Mouse (Mus musculus) CH12.LX (cell line): ENCODE measurements around the gene Man2a1. TPM values are rescaled to one million over a fixed set of nuclear protein-coding genes. Genes with fewer than 3 reads are reported as not detected.

Experiments used
- DNase-seq: peaks from one replicate; pipeline ENCODE4 v3.0.0-alpha.2; 2013; ENCODE audit errors: extremely low read depth
- H3K27ac ChIP-seq: 2 replicates; pipeline ENCODE4 v1.5.1; 2012; ENCODE audit warnings: low read depth, mild to moderate bottlenecking, control low read depth, moderate library complexity; ENCODE audit not compliant: insufficient read depth
- H3K27me3 ChIP-seq: replicated peaks from 2 replicates; pipeline ENCODE3; 2012; ENCODE audit warnings: inconsistent platforms
- H3K36me3 ChIP-seq, 2 experiments: replicated peaks in 1 of 2; 2 replicates each; pipeline versions ENCODE3 to v1.6.1; 2012; ENCODE audit warnings: inconsistent platforms in 1 of 2, low read length in 1 of 2, mild to moderate bottlenecking in 1 of 2, mixed read lengths in 1 of 2, moderate library complexity in 1 of 2; ENCODE audit not compliant: control insufficient read depth in 1 of 2, insufficient read depth in 1 of 2
- H3K4me1 ChIP-seq, 2 experiments: 2 replicates each; pipeline ENCODE4 v1.6.1; 2012; ENCODE audit warnings: inconsistent platforms in 1 of 2, moderate library complexity in 1 of 2; ENCODE audit not compliant: insufficient read depth in 2 of 2, control insufficient read depth in 1 of 2
- H3K4me2 ChIP-seq: 2 replicates; pipeline ENCODE4 v1.6.1; 2012; ENCODE audit warnings: low read depth, mild to moderate bottlenecking, control low read depth; ENCODE audit not compliant: poor library complexity, insufficient read depth, severe bottlenecking
- H3K4me3 ChIP-seq, 3 experiments: fragments of 150-350 bp in 1 of 3; sonication (generic) in 1 of 3; replicated peaks in 1 of 3; 2 replicates each; pipeline versions ENCODE3 to v1.5.1; 2011 to 2012; ENCODE audit warnings: low read depth in 2 of 3, low read length in 2 of 3, mild to moderate bottlenecking in 2 of 3, moderate library complexity in 2 of 3, control low read depth in 1 of 3, improper control_type of control experiment in 1 of 3, inconsistent platforms in 1 of 3, mixed read lengths in 1 of 3; ENCODE audit not compliant: poor library complexity in 1 of 3
- H3K79me2 ChIP-seq: replicated peaks from 2 replicates; pipeline ENCODE4 v1.6.1; 2012; ENCODE audit warnings: mild to moderate bottlenecking, moderate library complexity; ENCODE audit not compliant: control insufficient read depth, poor library complexity, insufficient read depth, severe bottlenecking; ENCODE audit errors: extremely low read depth
- H3K9ac ChIP-seq: 2 replicates; pipeline ENCODE4 v1.6.1; 2012; ENCODE audit warnings: low read depth, mild to moderate bottlenecking, control low read depth, moderate library complexity; ENCODE audit not compliant: insufficient read depth
- H3K9me3 ChIP-seq: replicated peaks from 2 replicates; pipeline ENCODE3; 2012; ENCODE audit warnings: low read length, inconsistent platforms, mixed read lengths
- BHLHE40 ChIP-seq: IDR thresholded peaks from 2 replicates; pipeline ENCODE4 v1.6.1; 2011; ENCODE audit warnings: mild to moderate bottlenecking, low read depth, low read length, improper control_type of control experiment
- CHD1 ChIP-seq: IDR thresholded peaks from 2 replicates; pipeline ENCODE4 v1.6.1; 2012; ENCODE audit warnings: low read depth, low read length, improper control_type of control experiment, inconsistent platforms
- CHD2 ChIP-seq: IDR thresholded peaks from 2 replicates; pipeline ENCODE4 v1.6.1; 2011; ENCODE audit warnings: low read length, improper control_type of control experiment
- CTCF ChIP-seq, 2 experiments: IDR thresholded peaks in 1 of 2; conservative IDR thresholded peaks in 1 of 2; 2 replicates each; pipeline ENCODE4 v1.5.1; 2011 to 2012; ENCODE audit warnings: low read depth in 2 of 2, low read length in 2 of 2, improper control_type of control experiment in 1 of 2, inconsistent platforms in 1 of 2, mild to moderate bottlenecking in 1 of 2, moderate library complexity in 1 of 2
- E2F4 ChIP-seq: IDR thresholded peaks from 2 replicates; pipeline ENCODE4 v1.6.1; 2011; ENCODE audit warnings: low read depth, low read length, improper control_type of control experiment; ENCODE audit not compliant: insufficient replicate concordance
- ELF1 ChIP-seq: IDR thresholded peaks from 2 replicates; pipeline ENCODE4 v1.6.1; 2014; ENCODE audit warnings: low read depth, mild to moderate bottlenecking, inconsistent platforms, low read length, improper control_type of control experiment
- EP300 ChIP-seq: IDR thresholded peaks from 2 replicates; pipeline ENCODE4 v1.6.1; 2011; ENCODE audit warnings: low read length, improper control_type of control experiment
- ETS1 ChIP-seq: conservative IDR thresholded peaks from 2 replicates; pipeline ENCODE4 v1.6.1; 2012; ENCODE audit warnings: low read depth, mild to moderate bottlenecking, inconsistent platforms, low read length, improper control_type of control experiment, moderate library complexity
- GABPA ChIP-seq: IDR thresholded peaks from 2 replicates; pipeline ENCODE4 v1.6.1; 2012; ENCODE audit warnings: low read depth, low read length, improper control_type of control experiment, inconsistent platforms; ENCODE audit not compliant: insufficient replicate concordance
- HCFC1 ChIP-seq: IDR thresholded peaks from 2 replicates; pipeline ENCODE4 v1.6.1; 2012; ENCODE audit warnings: low read depth, mild to moderate bottlenecking, inconsistent platforms, low read length, improper control_type of control experiment
- IRF4 ChIP-seq: IDR thresholded peaks from 2 replicates; pipeline ENCODE4 v1.6.1; 2014; ENCODE audit warnings: low read depth, mild to moderate bottlenecking, inconsistent platforms, low read length, improper control_type of control experiment
- JUN ChIP-seq: IDR thresholded peaks from 2 replicates; pipeline ENCODE4 v1.6.1; 2011; ENCODE audit warnings: low read depth, mild to moderate bottlenecking, low read length, improper control_type of control experiment, moderate library complexity; ENCODE audit not compliant: insufficient read depth
- JUND ChIP-seq: conservative IDR thresholded peaks from 2 replicates; pipeline ENCODE4 v1.6.1; 2011; ENCODE audit warnings: low read depth, low read length, improper control_type of control experiment
- KAT2A ChIP-seq: IDR thresholded peaks from 2 replicates; pipeline ENCODE4 v1.6.1; 2012; ENCODE audit warnings: low read length, improper control_type of control experiment, inconsistent platforms; ENCODE audit not compliant: insufficient replicate concordance
- MAFK ChIP-seq: IDR thresholded peaks from 2 replicates; pipeline ENCODE4 v1.6.1; 2011; ENCODE audit warnings: low read length, improper control_type of control experiment; ENCODE audit not compliant: insufficient replicate concordance
- MAX ChIP-seq: IDR thresholded peaks from 2 replicates; pipeline ENCODE4 v1.6.1; 2011; ENCODE audit warnings: low read length, improper control_type of control experiment
- MAZ ChIP-seq: IDR thresholded peaks from 2 replicates; pipeline ENCODE4 v1.6.1; 2012; ENCODE audit warnings: low read depth, mild to moderate bottlenecking, inconsistent platforms, low read length, improper control_type of control experiment, moderate library complexity
- MEF2A ChIP-seq: IDR thresholded peaks from 2 replicates; pipeline ENCODE4 v1.6.1; 2014; ENCODE audit warnings: low read depth, mild to moderate bottlenecking, inconsistent platforms, low read length, improper control_type of control experiment, borderline replicate concordance
- MXI1 ChIP-seq: IDR thresholded peaks from 2 replicates; pipeline ENCODE4 v1.6.1; 2011; ENCODE audit warnings: mild to moderate bottlenecking, low read depth, low read length, improper control_type of control experiment
- MYC ChIP-seq: IDR thresholded peaks from 2 replicates; pipeline ENCODE4 v1.6.1; 2011; ENCODE audit warnings: low read depth, mild to moderate bottlenecking, improper control_type of control experiment, low read length
- NELFE ChIP-seq: IDR thresholded peaks from 2 replicates; pipeline ENCODE4 v1.6.1; 2011; ENCODE audit warnings: low read depth, low read length, improper control_type of control experiment
- NRF1 ChIP-seq: IDR thresholded peaks from 2 replicates; pipeline ENCODE4 v1.6.1; 2014; ENCODE audit warnings: low read depth, mild to moderate bottlenecking, inconsistent platforms, low read length, improper control_type of control experiment, moderate library complexity
- PAX5 ChIP-seq: IDR thresholded peaks from 2 replicates; pipeline ENCODE4 v1.6.1; 2012; ENCODE audit warnings: low read length, inconsistent platforms, mixed read lengths
- POLR2A ChIP-seq: IDR thresholded peaks from 2 replicates; pipeline ENCODE4 v1.6.1; 2011; ENCODE audit warnings: low read depth, mild to moderate bottlenecking, improper control_type of control experiment, low read length
- POLR2AphosphoS2 ChIP-seq: IDR thresholded peaks from 2 replicates; pipeline ENCODE4 v1.6.1; 2011; ENCODE audit warnings: low read depth, low read length, improper control_type of control experiment
- RAD21 ChIP-seq: IDR thresholded peaks from 2 replicates; pipeline ENCODE4 v1.6.1; 2011; ENCODE audit warnings: low read depth, mild to moderate bottlenecking, low read length, improper control_type of control experiment, moderate library complexity
- RCOR1 ChIP-seq: conservative IDR thresholded peaks from 2 replicates; pipeline ENCODE4 v1.6.1; 2012; ENCODE audit warnings: low read depth, mild to moderate bottlenecking, inconsistent platforms, low read length, improper control_type of control experiment
- SIN3A ChIP-seq: IDR thresholded peaks from 2 replicates; pipeline ENCODE4 v1.6.1; 2012; ENCODE audit warnings: low read length, improper control_type of control experiment, inconsistent platforms
- SMC3 ChIP-seq: IDR thresholded peaks from 2 replicates; pipeline ENCODE4 v1.6.1; 2011; ENCODE audit warnings: low read depth, low read length, improper control_type of control experiment
- TBP ChIP-seq: conservative IDR thresholded peaks from 2 replicates; pipeline ENCODE4 v1.6.1; 2011; ENCODE audit warnings: low read depth, low read length, improper control_type of control experiment
- TCF12 ChIP-seq: IDR thresholded peaks from 2 replicates; pipeline ENCODE4 v1.6.1; 2014; ENCODE audit warnings: low read depth, mild to moderate bottlenecking, inconsistent platforms, low read length, improper control_type of control experiment
- UBTF ChIP-seq: IDR thresholded peaks from 2 replicates; pipeline ENCODE4 v1.6.1; 2012; ENCODE audit warnings: low read depth, mild to moderate bottlenecking, inconsistent platforms, low read length, improper control_type of control experiment, moderate library complexity
- USF1 ChIP-seq: IDR thresholded peaks from 2 replicates; pipeline ENCODE4 v1.6.1; 2014; ENCODE audit warnings: low read depth, mild to moderate bottlenecking, inconsistent platforms, low read length, improper control_type of control experiment
- USF2 ChIP-seq: conservative IDR thresholded peaks from 2 replicates; pipeline ENCODE4 v1.6.1; 2011; ENCODE audit warnings: low read depth, low read length, improper control_type of control experiment
- ZC3H11A ChIP-seq: IDR thresholded peaks from 2 replicates; pipeline ENCODE4 v1.6.1; 2012; ENCODE audit warnings: low read depth, mild to moderate bottlenecking, inconsistent platforms, low read length, improper control_type of control experiment
- ZKSCAN1 ChIP-seq: IDR thresholded peaks from 2 replicates; pipeline ENCODE4 v1.6.1; 2012; ENCODE audit warnings: low read depth, inconsistent platforms, low read length, improper control_type of control experiment, borderline replicate concordance
- ZMIZ1 ChIP-seq: IDR thresholded peaks from 2 replicates; pipeline ENCODE4 v1.6.1; 2012; ENCODE audit warnings: low read depth, mild to moderate bottlenecking, inconsistent platforms, low read length, improper control_type of control experiment
- ZNF384 ChIP-seq: IDR thresholded peaks from 2 replicates; pipeline ENCODE4 v1.6.1; 2012; ENCODE audit warnings: low read depth, low read length, improper control_type of control experiment, inconsistent platforms
- dilution Hi-C: fragments of 300-500 bp; cut with MboI; formaldehyde crosslinking; loops from 2 replicates; pipeline ENCODE4 v1.14.3; 2020; ENCODE audit warnings: low sequenced_read_pairs; ENCODE audit not compliant: extremely low pct_unique_long_range_greater_than_20kb, extremely low pct_ligation_motif_present
- in situ Hi-C: fragments of 300-500 bp; cut with MboI; formaldehyde crosslinking; loops from 3 replicates; pipeline ENCODE4 v1.14.3; 2019; ENCODE audit warnings: low sequenced_read_pairs, low pct_ligation_motif_present, low pct_unique_long_range_greater_than_20kb, mixed read lengths
- polyA plus RNA-seq: library from polyadenylated mRNA; unstranded; fragments of >175 nt; gene quantifications from 2 replicates; pipeline ENCODE4 v1.2.1, GENCODE M21; 2012; ENCODE audit warnings: low read depth; ENCODE audit not compliant: insufficient read length
- total RNA-seq, 2 experiments: library from RNA; depleted of rRNA; stranded (reverse); fragments of 300-350 nt in 1 of 2; fragments of >200 nt in 1 of 2; gene quantifications; 2 replicates each; pipeline ENCODE4 v1.2.3; 2012 to 2014

The Man2a1 gene
- total RNA-seq (2012; rRNA removed) (7.9 and 12.3 TPM in 2 replicates), total RNA-seq (2014; rRNA removed) (11.9 and 12.5 TPM in 2 replicates), polyA plus RNA-seq (11.6 and 15.4 TPM in 2 replicates)

DNA sequence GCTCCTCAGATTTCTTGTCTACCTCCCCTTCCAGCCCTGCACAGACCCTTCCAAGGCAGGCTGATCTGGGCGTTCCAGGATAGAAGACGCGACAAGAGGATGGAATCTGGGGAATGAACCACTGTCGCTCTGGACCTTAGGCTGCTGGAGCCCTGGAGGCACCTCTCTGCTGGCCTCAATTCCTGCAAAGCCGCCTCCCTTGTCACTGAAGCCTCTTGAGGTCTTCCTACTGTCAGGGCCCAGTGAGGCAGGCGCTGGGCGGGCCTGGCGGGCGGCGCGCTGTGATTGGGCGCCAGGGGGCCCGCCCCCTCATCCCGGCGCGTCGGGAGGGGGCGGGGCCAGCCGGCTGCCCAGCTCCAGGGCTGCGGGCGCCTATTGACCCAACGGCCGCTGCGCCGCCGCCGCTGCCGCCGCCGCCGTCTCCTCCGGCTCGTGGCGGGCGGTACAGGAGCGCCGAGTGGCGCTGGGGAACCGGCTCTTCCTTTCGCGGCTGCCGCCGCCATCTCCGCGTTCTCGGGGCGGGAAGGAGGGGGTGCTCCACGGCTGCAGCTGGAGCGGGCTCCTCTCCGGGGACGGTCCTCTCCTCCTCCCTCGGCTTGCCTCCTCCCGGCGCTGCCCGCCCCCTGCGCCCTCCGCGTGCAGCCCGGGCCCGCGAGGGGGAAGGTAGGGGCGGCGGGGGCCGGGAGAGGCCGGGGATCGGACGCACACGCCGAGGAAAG, at the start of gene Man2a1:
Man2a1 (plus strand) TSS at position 365 of the 719 bp plus-strand sequence.
- H3K9ac ChIP-seq = peak within 1 kb of the TSS; percentile 66

GRCm38 (mm10) chr17:64553358-64553757, 47.2 kb upstream of the Man2a1 start:
- in situ Hi-C loops (no loop called here), dilution Hi-C loops (no loop called here)
- no peak overlapping the region for H3K4me3 ChIP-seq

More for the DNA sequence above, at the start of gene Man2a1:
- peak; percentile 79 for DNase-seq
- TF ChIP-seq TBP = peak; percentile 67; the same call in 1 of the 2 replicates
- no peak for TF ChIP-seq GABPA
- peak; percentile 88 for TF ChIP-seq TCF12
- TF ChIP-seq BHLHE40 = no peak
- no peak for TF ChIP-seq E2F4
- no peak for TF ChIP-seq CHD2
- no peak for TF ChIP-seq ETS1
- TF ChIP-seq ZMIZ1 = peak; percentile 81
- no peak for TF ChIP-seq USF1
- TF ChIP-seq POLR2A = peak; percentile 91
- peak; percentile 77 for TF ChIP-seq NELFE
- TF ChIP-seq USF2 = no peak
- TF ChIP-seq RCOR1 = no peak
- peak; percentile 45; the same call in 1 of the 2 replicates for TF ChIP-seq MXI1
- no peak for TF ChIP-seq KAT2A
- TF ChIP-seq RAD21 = no peak
- no peak for TF ChIP-seq PAX5
- TF ChIP-seq CTCF (conservative IDR thresholded peaks at IDR 0.05 in 1 of 2, IDR thresholded peaks at IDR 0.05 in 1 of 2; ENCODE audit: low read depth in 2 of 2, low read length in 2 of 2) = no peak
- no peak for TF ChIP-seq JUN
- no peak for TF ChIP-seq MAZ
- TF ChIP-seq EP300 = no peak
- TF ChIP-seq ELF1 = no peak; the same call in 1 of the 2 replicates
- 0 out of 2 replicates have a peak, but pooled peaks have one; percentile 44 for TF ChIP-seq MAX
- no peak for TF ChIP-seq SMC3
- no peak for TF ChIP-seq MYC
- no peak for TF ChIP-seq ZKSCAN1
- TF ChIP-seq POLR2AphosphoS2 = peak; percentile 74; the same call in 1 of the 2 replicates
- peak; percentile 60; the same call in 1 of the 2 replicates for TF ChIP-seq CHD1
- TF ChIP-seq ZNF384 = no peak
- no peak for TF ChIP-seq IRF4
- TF ChIP-seq HCFC1 = no peak
- TF ChIP-seq MEF2A = no peak
- no peak for TF ChIP-seq JUND
- TF ChIP-seq MAFK = no peak
- no peak for TF ChIP-seq SIN3A
- TF ChIP-seq UBTF = peak; percentile 21
- TF ChIP-seq ZC3H11A = no peak
- peak; percentile 50; the same call in 1 of the 2 replicates for TF ChIP-seq NRF1
- TF ChIP-seq, all 38 proteins: peak for 11
- peak within 1 kb of the TSS; percentile 41; the same call in 1 of the 2 replicates for H3K27ac ChIP-seq
- peaks cover 4% of the 10 kb centered on the region for H3K79me2 ChIP-seq
- no peaks in the 10 kb centered on the region for H3K36me3 ChIP-seq
- in situ Hi-C loops = loop anchor here (25.0 kb wide), 1 partner anchor 262 kb away; no protein-coding TSS in a partner anchor
- peak within 1 kb of the TSS; percentile 72 to 83 (median 83) for H3K4me3 ChIP-seq
- H3K4me1 ChIP-seq = peaks cover 3 to 30% of the 10 kb centered on the region in 2 experiments; a peak in 2 of 4 replicates
- no peaks in the 10 kb centered on the region for H3K27me3 ChIP-seq
- dilution Hi-C loops = no loop called here
- H3K4me2 ChIP-seq = peak within 1 kb of the TSS; percentile 64
- no peaks in the 10 kb centered on the region for H3K9me3 ChIP-seq

More at GRCm38 (mm10) chr17:64553358-64553757, 47.2 kb upstream of the Man2a1 start:
- no peaks in the 10 kb centered on the region for H3K27me3 ChIP-seq
- DNase-seq = no peak
- no peak overlapping the region for H3K27ac ChIP-seq
- no peaks in the 10 kb centered on the region for H3K36me3 ChIP-seq
- peaks cover 5 to 6% of the 10 kb centered on the region in 2 experiments; a peak in 2 of 4 replicates for H3K4me1 ChIP-seq
- no peaks in the 10 kb centered on the region for H3K9me3 ChIP-seq
- H3K9ac ChIP-seq = no peak overlapping the region
- TF ChIP-seq HCFC1 = no peak
- no peak for TF ChIP-seq PAX5
- TF ChIP-seq ELF1 = no peak
- TF ChIP-seq EP300 = no peak
- TF ChIP-seq ZNF384 = no peak
- TF ChIP-seq NELFE = no peak
- no peak for TF ChIP-seq USF1
- TF ChIP-seq MAFK = no peak
- no peak for TF ChIP-seq MAX
- no peak for TF ChIP-seq KAT2A
- TF ChIP-seq JUND = no peak
- no peak for TF ChIP-seq NRF1
- no peak for TF ChIP-seq UBTF
- TF ChIP-seq MEF2A = no peak
- no peaks in the 10 kb centered on the region for H3K79me2 ChIP-seq
- no peak overlapping the region for H3K4me2 ChIP-seq
